Mouse (Mus musculus) C2C12 (cell line): ENCODE measurements around the gene Krcc1.

Experiments
- CTCF ChIP-seq: IDR thresholded peaks from one replicate; pipeline ENCODE4 v1.5.1; 2011; ENCODE audit not compliant: control insufficient read depth, insufficient read depth, insufficient read length
- MYOD1 ChIP-seq: IDR thresholded peaks from one replicate; pipeline ENCODE4 v1.6.1; 2011; ENCODE audit warnings: low read depth; ENCODE audit not compliant: control insufficient read depth, insufficient read length
- MYOG ChIP-seq: IDR thresholded peaks from one replicate; pipeline ENCODE4 v1.6.1; 2011; ENCODE audit not compliant: control insufficient read depth, insufficient read length; ENCODE audit errors: extremely low read depth

DNA sequence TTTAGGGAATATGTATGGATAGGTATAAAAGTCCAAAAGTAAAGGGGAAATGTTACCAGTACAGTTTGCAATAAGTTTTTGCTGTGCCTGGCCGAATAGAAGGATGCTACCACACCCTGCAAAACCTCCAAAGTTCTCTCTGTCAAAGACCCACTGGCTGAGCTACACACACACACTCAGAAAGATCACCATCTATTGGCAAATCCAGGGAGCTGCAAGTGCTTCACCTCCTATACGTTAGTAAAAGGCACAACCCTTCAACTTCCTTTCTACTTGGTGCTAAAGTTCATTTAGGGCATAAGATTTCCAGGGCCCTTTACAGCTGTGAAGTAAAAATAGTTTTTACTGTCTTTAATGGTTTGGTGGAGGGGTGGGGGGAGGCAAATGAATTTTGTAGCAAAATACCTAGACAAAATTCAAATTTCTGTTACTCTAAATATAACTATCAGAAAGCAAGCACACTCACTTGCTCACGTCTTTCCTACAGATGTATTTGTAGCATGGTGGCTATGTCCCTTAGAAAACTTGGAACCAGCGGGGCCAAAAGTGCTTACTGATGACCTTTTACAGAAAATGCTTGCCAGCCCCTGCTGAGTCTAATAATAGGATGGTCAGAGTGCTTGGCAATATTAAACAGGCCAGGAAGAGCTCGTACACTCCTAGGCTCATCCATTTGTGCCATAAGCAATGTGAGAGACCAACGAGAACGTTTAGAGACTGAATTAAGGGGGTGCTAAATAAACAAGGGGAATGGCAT lies 2.4 kb upstream of the Krcc1 start:
- TF ChIP-seq CTCF = no peak
- no peak for TF ChIP-seq MYOD1
- no peak for TF ChIP-seq MYOG
